Mouse (Mus musculus): ENCODE results near the gene Ndufb7.
"Not testable (repeated sequence)": the region's sequence is repeated elsewhere in the genome, so short reads cannot be mapped to it uniquely, and the experiment has no call there.

Gene Ndufb7

GRCm38 (mm10) chr8:83576921-83577320, 10.4 kb downstream of the Ndufb7 start:
- DNase-seq, result no peak

GRCm38 (mm10) chr8:83577384-83577791, 10.9 kb downstream of the Ndufb7 start:
- peak; percentile 13 for DNase-seq

GRCm38 (mm10) chr8:83578131-83579055, 11.9 kb downstream of the Ndufb7 start:
- DNase-seq, result peak; percentile 8

- DNase-seq, result no peak
These were observed 13.2 kb downstream of the Ndufb7 start for GRCm38 (mm10) chr8:83579676-83580075.

- no peak for DNase-seq
These were observed 14.4 kb downstream of the Ndufb7 start for GRCm38 (mm10) chr8:83580826-83581225.

GRCm38 (mm10) chr8:83582226-83582625, 15.8 kb downstream of the Ndufb7 start:
- DNase-seq, result no peak

GRCm38 (mm10) chr8:83583236-83583635, 16.8 kb downstream of the Ndufb7 start:
- DNase-seq, result no peak

GRCm38 (mm10) chr8:83584771-83585170, 18.3 kb downstream of the Ndufb7 start:
- no peak for DNase-seq

- peak; percentile 45 for DNase-seq
These were observed 18.9 kb downstream of the Ndufb7 start for GRCm38 (mm10) chr8:83585333-83585732.

- DNase-seq, result no peak
These were observed 21.2 kb downstream of the Ndufb7 start for GRCm38 (mm10) chr8:83587644-83588043.

GRCm38 (mm10) chr8:83588886-83589285, 22.4 kb downstream of the Ndufb7 start:
- DNase-seq, result no peak

GRCm38 (mm10) chr8:83590488-83591023, 24.1 kb downstream of the Ndufb7 start:
- DNase-seq, result no peak

GRCm38 (mm10) chr8:83592682-83593081, 26.2 kb downstream of the Ndufb7 start:
- no peak for DNase-seq

- DNase-seq, result no peak
These were observed 27.1 kb downstream of the Ndufb7 start for GRCm38 (mm10) chr8:83593325-83594166.

GRCm38 (mm10) chr8:83594167-83595049, 27.9 kb downstream of the Ndufb7 start:
- DNase-seq, result peak; percentile 98

GRCm38 (mm10) chr8:83595050-83595345, 28.5 kb downstream of the Ndufb7 start:
- DNase-seq, result not testable (repeated sequence)

- DNase-seq, result peak; percentile 55
These were observed 29.9 kb downstream of the Ndufb7 start for GRCm38 (mm10) chr8:83596369-83596768.

GRCm38 (mm10) chr8:83598146-83598545, 31.7 kb downstream of the Ndufb7 start:
- DNase-seq, result no peak

GRCm38 (mm10) chr8:83599814-83600213, 33.3 kb downstream of the Ndufb7 start:
- no peak for DNase-seq

GRCm38 (mm10) chr8:83602650-83603029, 36.2 kb downstream of the Ndufb7 start:
- no peak for DNase-seq

GRCm38 (mm10) chr8:83607661-83608397, 41.4 kb downstream of the Ndufb7 start, which contains the start of the genes Tecr and Dnajb1:
Gene Tecr (minus strand): TSS chr8:83607971.
Gene Dnajb1 (plus strand): TSS chr8:83608193.
- DNase-seq, result peak; percentile 100

Measured in kidney, postnatal 14 days (tissue).